Mouse (Mus musculus) adrenal gland, adult 2 months (tissue): ENCODE data around the gene Tmem120a. TPM values are rescaled to one million over a fixed set of nuclear protein-coding genes. Genes with fewer than 3 reads are reported as not detected.

Source experiments
- DNase-seq: peaks from one replicate; pipeline ENCODE4 v3.0.0; 2021
- microRNA-seq, 2 experiments: library from miRNA; unstranded; fragments of <30 nt; microRNA quantifications; one replicate each; pipeline ENCODE4 v1.2.0; 2021
- polyA plus RNA-seq: library from polyadenylated mRNA; depleted of rRNA; stranded (reverse); fragments of >200 nt; gene quantifications from 2 replicates; pipeline ENCODE4 v1.2.3, GENCODE M21; 2012; rRNA removed
- total RNA-seq, 2 experiments: library from RNA; stranded (reverse); gene quantifications; 2 replicates each; pipeline ENCODE4 v1.2.3; 2021

The Tmem120a gene
- total and polyA plus RNA-seq, 3 experiments, result 40.8 to 80.5 (median 60.0) TPM

- no peak for DNase-seq
Measured at GRCm38 (mm10) chr5:135709716-135710115, 34.5 kb downstream of the Tmem120a start.

- peak; percentile 87 for DNase-seq
Measured at GRCm38 (mm10) chr5:135707855-135708254, 36.4 kb downstream of the Tmem120a start.

- no peak for DNase-seq
Measured at GRCm38 (mm10) chr5:135707039-135707438, 37.2 kb downstream of the Tmem120a start.

- no peak for DNase-seq
Measured at GRCm38 (mm10) chr5:135705383-135705782, 38.9 kb downstream of the Tmem120a start.

DNA sequence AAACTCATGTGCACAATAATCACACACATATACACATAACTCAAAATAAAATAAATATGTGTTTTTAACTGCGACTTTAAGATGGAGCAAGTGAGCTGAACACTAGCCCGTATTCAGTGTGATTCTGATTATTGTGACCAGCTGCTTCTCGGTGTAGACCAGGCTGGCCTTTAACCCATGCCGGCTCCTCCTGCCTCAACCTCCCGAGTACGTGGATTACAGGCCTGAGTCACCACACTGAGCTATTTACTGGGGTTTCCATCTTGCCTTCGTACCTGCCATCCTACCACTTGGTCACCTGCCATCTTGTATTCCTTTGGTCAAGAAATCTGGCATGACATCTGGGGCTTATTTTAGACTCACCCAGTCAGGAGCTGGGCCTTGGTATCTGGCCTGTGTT is 40.8 kb downstream of the Tmem120a start:
- DNase-seq, result no peak

GRCm38 (mm10) chr5:135702682-135703192 is 41.5 kb downstream of the Tmem120a start:
- DNase-seq, result peak; percentile 73

- DNase-seq, result no peak
Measured at GRCm38 (mm10) chr5:135702190-135702589, 42.1 kb downstream of the Tmem120a start.

DNA sequence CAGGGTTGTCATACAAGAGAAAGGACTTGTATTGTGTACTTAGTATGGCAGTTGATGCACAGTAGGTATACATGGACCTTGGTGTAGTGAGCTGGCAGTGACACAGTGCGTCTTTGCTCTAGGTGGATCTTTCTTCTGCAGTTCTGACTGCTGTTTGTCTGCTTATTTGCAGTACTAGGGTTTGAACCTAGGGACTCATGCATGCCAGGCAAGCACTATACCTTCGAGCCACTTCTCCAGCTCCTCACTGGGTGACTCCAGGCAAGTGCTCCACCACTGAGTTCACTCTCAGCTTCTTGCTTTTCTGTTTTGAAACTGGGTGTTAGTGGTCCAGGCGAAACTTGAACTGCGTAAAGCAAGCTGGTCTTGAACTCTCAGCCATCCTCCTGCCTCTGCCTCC is 42.6 kb downstream of the Tmem120a start:
- no peak for DNase-seq

DNA sequence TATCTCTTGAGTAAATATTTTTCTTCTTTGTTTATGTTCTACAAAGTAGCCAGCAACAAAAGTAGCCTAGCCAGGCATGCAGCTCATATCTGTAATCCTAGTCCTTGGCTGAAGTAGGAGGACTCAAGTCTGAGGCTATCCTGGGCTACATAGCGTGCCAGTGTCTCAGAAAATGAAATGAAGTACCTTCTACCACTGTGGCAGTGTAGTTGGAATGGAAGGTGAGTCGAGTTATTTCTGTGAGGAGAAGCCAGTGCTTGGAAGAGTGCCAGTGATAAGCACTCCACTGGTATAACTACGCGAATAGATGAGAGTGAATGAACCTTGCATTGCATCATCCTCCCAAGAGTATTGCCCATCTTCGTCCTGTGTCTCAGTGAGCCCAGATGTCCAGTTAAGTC is 46.5 kb downstream of the Tmem120a start:
- DNase-seq, result no peak

GRCm38 (mm10) chr5:135695277-135695721 is 48.9 kb downstream of the Tmem120a start:
- peak; percentile 48 for DNase-seq

- DNase-seq, result peak; percentile 73
Measured at GRCm38 (mm10) chr5:135693281-135693853, 50.9 kb downstream of the Tmem120a start.

GRCm38 (mm10) chr5:135691266-135691665 is 53.0 kb downstream of the Tmem120a start:
- DNase-seq, result no peak

DNA sequence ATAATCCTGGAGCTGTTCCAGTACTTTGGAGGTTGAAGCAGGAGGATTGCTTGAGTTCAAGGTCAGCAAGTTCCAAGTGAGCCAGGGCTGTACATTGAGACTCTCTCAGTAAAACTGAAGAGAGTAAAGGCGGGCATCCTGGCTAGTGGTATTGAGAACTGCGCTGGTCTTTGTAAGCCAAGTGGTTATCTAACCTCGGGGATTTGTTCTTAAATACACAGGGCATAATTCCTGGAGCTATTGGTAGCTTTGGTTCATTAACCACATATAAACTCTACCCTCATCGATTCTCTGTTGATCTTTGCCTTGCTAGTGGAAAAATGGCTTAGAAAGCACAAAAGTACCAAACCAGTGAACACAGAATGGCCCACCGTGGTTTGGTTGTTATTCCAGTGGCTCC is 53.8 kb downstream of the Tmem120a start:
- DNase-seq, result no peak

Small RNA genes within 50 kb of the gene (microRNA-seq; reads per million reads assigned to microRNA genes)
- gene Mir7034, result 0 reads per million in 2 experiments

Other genes starting within 250 kb of the Tmem120a start
- gene Hip1, start 199.3 kb downstream of the Tmem120a start, total RNA-seq, result 10 to 100 TPM; 17.2 to 26.7 TPM
- 19.4 and 20.5 TPM in 2 replicates for gene Hip1, start 199.3 kb downstream of the Tmem120a start, polyA plus RNA-seq
- not detected for gene Ccl26, start 180.9 kb downstream of the Tmem120a start, total RNA-seq
- gene Ccl26, start 180.9 kb downstream of the Tmem120a start, polyA plus RNA-seq, result not detected in 2 replicates
- 1 to 10 TPM; 1.9 to 2.0 TPM for gene Ccl24, start 171.4 kb downstream of the Tmem120a start, total RNA-seq
- gene Ccl24, start 171.4 kb downstream of the Tmem120a start, polyA plus RNA-seq, result 0.88 and 2.0 TPM in 2 replicates
- gene Rhbdd2, start 111.8 kb downstream of the Tmem120a start, total RNA-seq, result 10 to 100 TPM; 37.5 to 46.0 TPM
- gene Rhbdd2, start 111.8 kb downstream of the Tmem120a start, polyA plus RNA-seq, result 58.3 and 75.0 TPM in 2 replicates
- gene Por, start 74.4 kb downstream of the Tmem120a start, total RNA-seq, result 100 to 1,000 TPM; 265 to 364 TPM
- gene Por, start 74.4 kb downstream of the Tmem120a start, polyA plus RNA-seq, result 371 and 563 TPM in 2 replicates
- under 1 TPM; 0.32 to 0.52 TPM for gene Styxl1, start 33.9 kb upstream of the Tmem120a start, total RNA-seq
- 0.29 and 0.48 TPM in 2 replicates for gene Styxl1, start 33.9 kb upstream of the Tmem120a start, polyA plus RNA-seq
- 100 to 1,000 TPM; 593 to 606 TPM for gene Mdh2, start 34.0 kb upstream of the Tmem120a start, total RNA-seq
- gene Mdh2, start 34.0 kb upstream of the Tmem120a start, polyA plus RNA-seq, result 1,232 and 1,278 TPM in 2 replicates
- 1 to 10 TPM; 2.8 to 3.9 TPM for gene Srrm3, start 62.4 kb upstream of the Tmem120a start, total RNA-seq
- 3.0 and 3.6 TPM in 2 replicates for gene Srrm3, start 62.4 kb upstream of the Tmem120a start, polyA plus RNA-seq
- gene Hspb1, start 143.5 kb upstream of the Tmem120a start, total RNA-seq, result 100 to 1,000 TPM; 236 to 614 TPM
- gene Hspb1, start 143.5 kb upstream of the Tmem120a start, polyA plus RNA-seq, result 309 and 678 TPM in 2 replicates
- 100 to 1,000 TPM; 563 to 611 TPM for gene Ywhag, start 190.2 kb upstream of the Tmem120a start, total RNA-seq
- 227 and 268 TPM in 2 replicates for gene Ywhag, start 190.2 kb upstream of the Tmem120a start, polyA plus RNA-seq
- gene Ssc4d, start 230.1 kb upstream of the Tmem120a start, total RNA-seq, result 1 to 10 TPM; 2.8 to 3.1 TPM
- gene Ssc4d, start 230.1 kb upstream of the Tmem120a start, polyA plus RNA-seq, result 4.3 and 11.1 TPM in 2 replicates
- not detected for gene Zp3, start 235.7 kb upstream of the Tmem120a start, total RNA-seq
- not detected in 2 replicates for gene Zp3, start 235.7 kb upstream of the Tmem120a start, polyA plus RNA-seq